Mouse (Mus musculus): Measurements from ENCODE around the gene Gfpt2. TPM values are rescaled to one million over a fixed set of nuclear protein-coding genes. Genes with fewer than 3 reads are reported as not detected.

The Gfpt2 gene
- total RNA-seq, 2 experiments from 2014 or later: 0.21 TPM; not detected in 1

DNA sequence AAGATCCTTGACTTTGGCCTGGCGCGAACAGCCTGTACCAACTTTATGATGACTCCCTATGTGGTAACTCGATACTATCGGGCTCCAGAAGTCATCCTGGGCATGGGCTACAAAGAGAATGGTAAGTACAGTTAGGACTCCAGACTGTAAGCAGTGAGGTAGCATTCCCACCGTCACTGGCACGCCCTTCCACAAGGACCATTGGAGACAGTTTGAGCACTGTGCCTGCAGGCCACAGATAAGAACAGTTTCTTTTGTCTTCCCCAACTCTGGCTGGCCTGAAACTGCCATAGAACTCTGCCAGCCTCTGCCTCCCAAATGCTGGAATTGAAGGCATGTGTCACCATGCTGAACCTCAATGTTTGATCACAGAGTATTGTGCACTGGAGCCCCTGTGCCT lies 78.8 kb downstream of the Gfpt2 start:
- no peak for ATAC-seq (replicated peaks; ENCODE audit: poor library complexity, severe bottlenecking)

DNA sequence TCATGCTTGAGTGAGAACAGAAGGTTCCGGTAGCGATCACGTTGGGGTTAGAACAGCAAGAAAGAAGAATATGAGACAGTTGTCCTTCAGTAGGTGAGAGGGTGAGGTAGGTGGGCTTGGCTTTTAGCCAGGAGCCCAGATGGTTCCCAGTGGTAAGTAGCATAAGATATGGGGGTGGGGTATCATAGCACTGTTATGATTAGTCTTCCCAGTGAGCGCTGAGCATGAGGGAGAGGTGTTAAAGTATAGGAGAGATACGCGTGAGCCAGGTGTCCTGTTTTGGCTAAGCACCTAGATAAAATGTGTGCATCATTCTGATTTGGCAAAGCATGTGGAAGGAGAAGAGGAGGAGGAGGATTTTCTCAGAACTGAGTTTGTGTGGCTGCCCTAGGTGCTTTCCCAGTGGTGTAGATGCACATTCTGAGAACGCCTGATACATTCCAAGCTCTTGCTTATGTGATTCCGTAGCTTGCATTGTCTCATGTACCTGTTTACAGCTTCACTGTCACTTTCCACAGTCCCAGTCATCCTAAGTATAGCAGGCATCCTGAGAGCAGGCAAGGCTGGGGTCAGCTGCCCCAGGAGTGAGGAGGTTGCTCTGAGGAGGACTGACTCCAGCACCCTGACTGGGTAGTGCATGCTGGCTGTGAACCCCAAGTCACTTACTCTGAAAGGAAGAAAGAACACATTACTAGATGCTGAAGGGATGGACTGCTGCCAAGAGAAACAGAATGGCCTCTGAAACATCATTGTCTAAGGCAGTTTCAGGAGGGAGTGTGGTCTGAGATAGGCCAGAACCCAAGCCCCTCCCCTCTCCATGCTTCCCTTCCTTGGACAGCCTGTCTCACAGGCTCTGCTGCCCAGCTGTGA lies 83.2 kb downstream of the Gfpt2 start:
- ATAC-seq (replicated peaks; ENCODE audit: poor library complexity, severe bottlenecking): no peak

DNA sequence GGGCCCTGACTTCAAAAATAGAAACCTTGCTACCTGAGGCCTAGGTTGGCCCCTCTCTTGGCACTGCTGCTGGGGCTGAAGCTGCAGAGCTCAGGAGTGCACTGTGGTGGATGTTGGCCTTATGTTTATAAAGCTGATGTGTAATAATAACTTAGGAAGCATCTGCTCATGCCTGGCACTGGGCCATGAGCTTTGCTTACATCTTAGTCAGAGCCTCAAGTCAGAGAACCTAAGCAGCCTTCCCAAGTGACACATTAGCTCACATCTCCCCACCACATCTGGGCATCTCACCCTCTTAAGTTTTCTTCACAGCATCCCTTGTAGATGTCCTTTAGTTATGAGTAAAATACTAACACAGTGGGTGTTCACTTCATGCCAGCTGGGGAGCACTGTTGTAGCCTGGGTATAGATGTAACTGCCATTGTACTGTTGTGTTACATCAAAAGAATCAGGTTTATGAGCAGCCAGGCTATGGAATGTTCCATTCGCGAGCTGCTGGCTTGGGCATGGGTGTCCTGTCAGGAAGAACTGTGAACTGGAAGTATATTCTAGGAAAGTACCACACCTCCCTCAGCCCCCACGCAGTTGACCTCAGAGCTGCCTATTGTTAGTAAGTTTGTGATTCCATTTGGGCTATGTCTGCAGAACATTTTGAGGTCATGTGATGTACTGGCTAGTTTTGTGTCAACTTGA lies 86.1 kb downstream of the Gfpt2 start:
- no peak for ATAC-seq (replicated peaks; ENCODE audit: poor library complexity, severe bottlenecking)

DNA sequence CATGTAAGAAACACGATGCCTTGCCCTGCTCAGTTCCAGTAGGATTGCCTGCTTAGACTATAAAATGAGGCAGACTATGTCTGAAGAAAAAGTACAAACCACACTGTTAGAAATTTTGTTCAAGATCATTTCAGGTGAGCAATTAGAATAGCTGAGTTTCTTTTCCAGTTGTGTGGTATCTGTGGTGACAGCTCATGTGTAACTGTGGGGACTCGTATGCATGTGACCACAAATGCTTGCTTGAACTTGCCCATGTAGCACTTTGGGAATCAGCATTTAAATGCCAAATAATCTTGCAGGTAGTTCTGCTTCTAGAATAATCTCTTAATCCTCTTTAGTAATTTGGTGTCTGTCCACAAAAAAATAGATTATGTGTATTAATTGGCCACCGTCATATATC lies 89.4 kb downstream of the Gfpt2 start:
- ATAC-seq (replicated peaks; ENCODE audit: poor library complexity, severe bottlenecking): no peak

Other genes with a start within 250 kb of the Gfpt2 start
- not detected in 2 replicates for gene Olfr1380, start 237.3 kb upstream of the Gfpt2 start, total RNA-seq (2014; fragmentation: Nextera tagmentation)
- gene Olfr1380, start 237.3 kb upstream of the Gfpt2 start, total RNA-seq (2017): not detected in 2 replicates
- 0.32 TPM in 1 of 2 replicates, not detected in the other for gene Flt4, start 184.9 kb upstream of the Gfpt2 start, total RNA-seq (2014; fragmentation: Nextera tagmentation)
- gene Flt4, start 184.9 kb upstream of the Gfpt2 start, total RNA-seq (2017): 0.10 TPM in 1 of 2 replicates, not detected in the other
- 0.86 TPM in 1 of 2 replicates, not detected in the other for gene Scgb3a1, start 130.6 kb upstream of the Gfpt2 start, total RNA-seq (2014; fragmentation: Nextera tagmentation)
- not detected in 2 replicates for gene Scgb3a1, start 130.6 kb upstream of the Gfpt2 start, total RNA-seq (2017)
- 73.3 and 77.8 TPM in 2 replicates for gene Cnot6, start 81.5 kb upstream of the Gfpt2 start, total RNA-seq (2014; fragmentation: Nextera tagmentation)
- gene Cnot6, start 81.5 kb upstream of the Gfpt2 start, total RNA-seq (2017): 42.2 and 52.8 TPM in 2 replicates
- gene Mapk9, start 52.6 kb downstream of the Gfpt2 start, total RNA-seq (2014; fragmentation: Nextera tagmentation): 26.6 and 41.7 TPM in 2 replicates
- gene Mapk9, start 52.6 kb downstream of the Gfpt2 start, total RNA-seq (2017): 32.9 and 41.9 TPM in 2 replicates
- gene Rasgef1c, start 107.7 kb downstream of the Gfpt2 start, total RNA-seq (2014; fragmentation: Nextera tagmentation): 0.37 TPM in 1 of 2 replicates, not detected in the other
- gene Rasgef1c, start 107.7 kb downstream of the Gfpt2 start, total RNA-seq (2017): not detected in 2 replicates
- 164 and 170 TPM in 2 replicates for gene Rnf130, start 231.2 kb downstream of the Gfpt2 start, total RNA-seq (2014; fragmentation: Nextera tagmentation)
- 230 and 235 TPM in 2 replicates for gene Rnf130, start 231.2 kb downstream of the Gfpt2 start, total RNA-seq (2017)

Data from granulocyte monocyte progenitor cell, adult 5-6 weeks (primary cell).